Mouse (Mus musculus) myocyte (in vitro differentiated cells): Measurements from ENCODE around the gene Fam19a5.

ENCODE experiments used
- CEBPB ChIP-seq: IDR thresholded peaks from 2 replicates; pipeline ENCODE4 v1.6.1; 2011; ENCODE audit warnings: mild to moderate bottlenecking, moderate library complexity; ENCODE audit not compliant: poor library complexity, insufficient read depth, severe bottlenecking
- POLR2A ChIP-seq: IDR thresholded peaks from one replicate; pipeline ENCODE4 v1.6.1; 2011; ENCODE audit warnings: low read depth, mild to moderate bottlenecking, control low read depth, moderate library complexity; ENCODE audit not compliant: insufficient read length
- POLR2AphosphoS2 ChIP-seq: IDR thresholded peaks from one replicate; pipeline ENCODE4 v1.6.1; 2011; ENCODE audit warnings: low read depth, control low read depth; ENCODE audit not compliant: insufficient read length
- SRF ChIP-seq: IDR thresholded peaks from one replicate; pipeline ENCODE4 v1.6.1; 2011; ENCODE audit warnings: low read depth; ENCODE audit not compliant: control insufficient read depth, insufficient read length
- TCF12 ChIP-seq: IDR thresholded peaks from one replicate; pipeline ENCODE4 v1.6.1; 2011; ENCODE audit warnings: mild to moderate bottlenecking, control low read depth; ENCODE audit not compliant: poor library complexity, insufficient read depth, severe bottlenecking
- TCF3 ChIP-seq: IDR thresholded peaks from one replicate; pipeline ENCODE4 v1.6.1; 2011; ENCODE audit warnings: low read depth, control low read depth; ENCODE audit not compliant: insufficient read length
- USF1 ChIP-seq: IDR thresholded peaks from one replicate; pipeline ENCODE4 v1.6.1; 2011; ENCODE audit warnings: low read depth, mild to moderate bottlenecking, control low read depth, moderate library complexity

DNA sequence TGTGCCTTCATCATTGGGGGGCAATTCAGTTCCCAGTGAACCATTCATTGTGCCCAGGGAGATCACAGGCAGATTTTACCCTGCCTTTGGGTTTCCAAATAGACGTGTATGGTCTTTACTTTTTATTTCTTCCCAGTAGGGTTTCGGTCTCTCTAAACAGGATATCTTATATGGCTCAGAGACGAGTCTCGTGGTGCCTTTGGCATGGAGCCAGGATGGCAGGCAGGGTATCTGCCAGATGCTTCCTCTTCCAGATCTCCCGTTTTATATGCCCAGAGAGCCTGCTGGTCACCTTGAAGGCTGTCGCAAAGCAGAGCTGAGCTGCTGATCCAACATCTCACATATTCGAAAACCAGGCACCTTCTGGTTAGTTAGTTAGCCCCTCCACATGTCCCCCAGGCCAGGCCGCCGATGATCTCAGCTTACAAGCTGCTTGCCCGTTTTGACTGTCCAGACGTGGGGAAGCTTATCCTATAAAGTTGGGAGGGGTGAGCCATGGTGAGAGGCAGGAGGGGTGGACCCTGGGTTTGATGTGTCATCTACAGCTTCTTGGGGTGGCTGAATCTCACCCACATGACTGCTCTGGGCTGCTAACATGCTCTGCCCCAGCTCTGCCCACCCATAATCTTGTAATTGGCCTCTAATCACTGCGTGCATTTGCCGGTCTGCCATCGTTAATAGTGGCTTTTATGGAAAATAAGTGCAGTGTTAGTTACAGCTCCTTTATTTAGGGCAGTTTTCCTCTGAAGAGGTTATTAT lies 154.6 kb downstream of the Fam19a5 start:
- no peak for TF ChIP-seq POLR2AphosphoS2
- TF ChIP-seq POLR2A = no peak
- TF ChIP-seq USF1 = no peak
- TF ChIP-seq SRF = no peak
- no peak for TF ChIP-seq CEBPB
- no peak for TF ChIP-seq TCF12
- TF ChIP-seq TCF3 = no peak
